Mouse (Mus musculus): ENCODE data around the gene Hmgcs1.

DNA sequence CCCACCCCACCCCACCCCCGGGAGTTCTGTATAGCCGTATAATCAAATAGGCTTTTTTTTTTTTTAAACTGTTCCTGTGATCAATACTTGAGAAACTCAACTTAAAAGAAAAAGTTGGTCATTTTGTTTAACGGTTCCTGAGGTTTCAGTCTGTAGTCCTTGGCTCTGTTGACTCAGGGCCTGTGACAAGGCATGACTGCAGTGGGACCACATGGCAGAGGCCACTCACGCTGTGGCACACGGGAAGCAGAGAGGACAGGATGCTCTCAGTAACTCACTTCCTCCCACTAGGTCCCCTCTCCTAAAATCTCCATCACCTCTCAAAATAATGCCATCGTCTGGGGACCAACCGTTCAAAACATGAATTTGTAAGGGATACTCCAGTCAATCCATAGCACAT lies 49.0 kb upstream of the Hmgcs1 start:
- TF ChIP-seq POLR2A (IDR thresholded peaks at IDR 0.05; ENCODE audit: low read depth, low read length) (no peak), CTCF (IDR thresholded peaks at IDR 0.05; ENCODE audit: borderline replicate concordance, insufficient read depth, low read length) (no peak)

All from embryonic fibroblast, embryonic 13.5 days (primary cell).